Mouse (Mus musculus): ENCODE results near the gene Fgfr4.
"Not testable (repeated sequence)": the region's sequence is repeated elsewhere in the genome, so short reads cannot be mapped to it uniquely, and the experiment has no call there.

DNA sequence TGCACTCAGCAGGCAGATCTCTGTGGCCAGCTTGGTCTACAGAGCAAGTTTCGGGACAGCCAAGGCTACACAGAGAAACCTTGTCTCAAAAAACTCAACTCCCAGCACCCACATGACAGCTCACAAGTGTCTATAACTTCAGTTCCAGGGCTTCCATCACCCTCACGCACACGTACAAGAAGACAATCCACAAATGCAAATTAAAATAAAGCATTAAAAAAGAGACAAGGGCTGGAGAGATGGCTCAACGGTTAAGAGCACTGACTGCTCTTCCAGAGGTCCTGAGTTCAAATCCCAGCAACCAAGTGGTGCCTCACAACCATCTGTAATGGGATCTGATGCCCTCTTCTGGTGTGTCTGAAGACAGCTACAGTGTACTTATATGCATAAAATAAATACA lies 50.3 kb downstream of the Fgfr4 start:
- TF ChIP-seq CTCF, EP300 (IDR thresholded peaks at IDR 0.05; ENCODE audit: low read depth): not testable (repeated sequence)

All from heart, postnatal 0 days (tissue).